Mouse (Mus musculus): ENCODE data around the gene Olfr1176. TPM values are rescaled to one million over a fixed set of nuclear protein-coding genes. Genes with fewer than 3 reads are reported as not detected.

The Olfr1176 gene
- not detected for total RNA-seq (2021)

DNA sequence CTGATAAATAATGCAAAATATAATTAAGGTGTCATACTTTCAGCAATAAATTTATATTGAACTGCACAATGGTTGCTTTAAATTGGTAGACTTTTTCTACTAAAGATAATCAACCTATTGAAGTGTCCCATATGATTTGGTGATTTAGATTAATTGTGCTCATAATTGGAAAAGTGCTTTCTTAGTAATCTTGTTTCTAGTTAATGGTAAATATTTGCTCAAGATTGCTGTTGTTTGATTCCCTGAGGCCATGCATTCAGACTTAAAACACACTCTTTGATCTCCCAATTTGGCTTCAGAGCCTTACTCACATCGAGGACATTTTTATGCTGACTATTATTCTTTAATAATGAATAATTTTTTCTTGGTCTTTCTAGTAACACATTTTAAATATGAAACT is at the start of gene Olfr1176:
Gene Olfr1176 (plus strand): TSS at position 301 of the 400 bp plus-strand sequence.
- no peak for DNase-seq (ENCODE audit: low spot score)
- intact Hi-C loops (cut with DNase I), result no loop called here

DNA sequence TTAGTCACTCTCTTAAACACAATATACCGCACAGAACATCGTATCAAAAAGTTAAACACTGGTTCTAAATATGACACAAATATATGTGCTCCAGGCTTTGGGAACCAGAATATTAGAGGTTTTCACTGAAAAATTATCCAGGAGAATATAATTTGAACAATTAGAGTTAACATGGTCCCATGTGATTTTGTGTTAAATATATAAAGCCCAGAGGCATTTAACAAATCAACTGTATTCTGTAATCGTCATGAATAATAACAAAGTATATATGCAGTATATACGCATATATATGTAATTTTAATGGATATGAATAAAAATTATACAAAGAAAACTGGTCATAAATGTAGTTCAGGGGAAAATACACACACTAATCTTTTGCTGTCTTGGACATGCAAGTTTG is 21.5 kb upstream of the Olfr1176 start, which contains the start of gene Olfr1174-ps:
Gene Olfr1174-ps (minus strand): TSS at position 101 of the 400 bp plus-strand sequence.
- intact Hi-C loops (cut with DNase I), result no loop called here
- no peak for DNase-seq (ENCODE audit: low spot score)

DNA sequence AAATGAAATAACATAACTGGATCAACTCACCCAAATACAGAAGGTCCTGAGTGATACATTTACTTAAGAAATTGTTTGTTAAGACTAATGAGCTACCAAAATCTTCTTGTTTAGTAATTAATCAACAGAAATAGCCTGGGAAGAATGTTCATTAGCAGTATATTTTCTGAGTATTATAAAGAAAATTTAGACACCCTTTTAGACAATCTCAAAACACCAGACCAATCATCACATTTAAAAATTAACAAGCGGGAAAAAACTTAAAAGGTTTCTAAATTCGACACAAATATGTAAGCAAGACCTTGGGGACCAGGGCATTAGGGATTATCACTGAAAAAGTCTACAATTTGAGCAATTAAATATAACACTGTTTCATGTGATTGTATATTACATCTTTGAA is 9.4 kb upstream of the Olfr1176 start, which contains the start of gene Olfr1175-ps:
Gene Olfr1175-ps (minus strand): TSS at position 101 of the 400 bp plus-strand sequence.
- DNase-seq (ENCODE audit: low spot score), result no peak
- intact Hi-C loops (cut with DNase I), result no loop called here

DNA sequence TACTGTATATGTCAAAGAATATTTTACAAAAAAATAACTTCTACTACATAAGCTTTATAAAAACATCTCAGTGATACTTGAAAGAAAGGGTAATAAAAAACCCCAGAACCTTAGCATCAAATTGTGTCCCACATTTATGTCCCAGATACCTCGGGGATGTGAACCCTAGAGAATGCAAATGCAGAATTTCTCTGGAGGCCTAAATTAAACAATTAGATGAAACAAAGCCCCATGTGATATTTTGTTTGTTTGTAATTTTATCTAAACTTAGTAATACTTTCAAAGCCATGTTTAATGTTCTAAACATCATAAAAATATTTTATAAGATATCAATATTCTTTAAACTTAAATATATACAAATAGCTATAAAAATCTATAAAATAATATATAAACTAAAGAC is 9.9 kb downstream of the Olfr1176 start, which contains the start of gene Olfr1177-ps:
Gene Olfr1177-ps (minus strand): TSS at position 101 of the 400 bp plus-strand sequence.
- intact Hi-C loops (cut with DNase I), result no loop called here
- no peak for DNase-seq (ENCODE audit: low spot score)

DNA sequence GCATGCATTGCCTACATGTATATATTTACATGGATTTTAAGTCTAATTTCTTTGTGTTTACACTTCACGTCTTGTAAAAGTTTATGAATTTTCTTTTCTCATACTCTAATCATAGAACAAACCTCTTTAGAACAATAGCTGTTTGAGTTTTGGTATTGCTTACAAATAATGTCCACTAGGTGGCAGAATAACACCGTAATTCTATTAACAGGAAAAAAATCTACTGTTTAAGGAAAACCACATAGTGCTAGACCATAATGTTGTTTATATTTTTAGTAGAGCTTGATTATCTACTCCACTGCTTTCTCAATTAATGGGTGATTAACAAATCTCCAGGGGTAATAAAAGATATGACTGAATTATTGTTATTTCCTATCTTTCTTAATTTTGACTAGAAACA is 19.8 kb downstream of the Olfr1176 start:
- DNase-seq (ENCODE audit: low spot score), result no peak
- intact Hi-C loops (cut with DNase I), result no loop called here

DNA sequence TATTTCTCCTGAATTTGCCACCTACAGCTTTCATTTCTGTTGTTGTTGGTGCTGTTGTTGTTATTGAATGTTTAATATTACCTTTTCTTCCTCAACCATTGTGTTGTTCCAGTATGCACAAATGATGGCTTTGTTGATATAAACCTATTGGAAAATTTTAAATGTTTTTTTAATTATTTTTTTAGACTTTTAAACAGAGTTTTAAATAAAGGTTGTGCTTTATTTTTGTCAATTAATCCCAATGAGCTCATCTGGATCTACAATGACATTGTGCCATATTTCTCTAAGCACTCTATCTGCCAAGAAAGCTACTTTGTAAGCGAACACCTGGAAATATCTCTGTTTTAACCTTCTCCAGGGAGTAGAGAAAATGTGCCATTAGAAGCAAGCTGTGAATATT is 50.2 kb downstream of the Olfr1176 start, which contains the start of gene Olfr1178:
Gene Olfr1178 (plus strand): TSS at position 301 of the 400 bp plus-strand sequence.
- DNase-seq (ENCODE audit: low spot score), result no peak
- intact Hi-C loops (cut with DNase I), result no loop called here

Other genes with a start within 250 kb of the Olfr1176 start
- gene Olfr1164, start 242.8 kb upstream of the Olfr1176 start, total RNA-seq (2021), result not detected
- not detected for gene Olfr1166, start 208.4 kb upstream of the Olfr1176 start, total RNA-seq (2021)
- gene Olfr1167, start 181.5 kb upstream of the Olfr1176 start, total RNA-seq (2021), result not detected
- not detected for gene Olfr1168, start 154.8 kb upstream of the Olfr1176 start, total RNA-seq (2021)
- gene Olfr1170, start 108.4 kb upstream of the Olfr1176 start, total RNA-seq (2021), result not detected
- not detected for gene Olfr1173, start 56.8 kb upstream of the Olfr1176 start, total RNA-seq (2021)
- gene Olfr1174-ps, start 21.6 kb upstream of the Olfr1176 start, total RNA-seq (2021), result not detected
- not detected for gene Olfr1175-ps, start 9.5 kb upstream of the Olfr1176 start, total RNA-seq (2021)
- not detected for gene Olfr1177-ps, start 9.8 kb downstream of the Olfr1176 start, total RNA-seq (2021)
- gene Olfr1178, start 50.3 kb downstream of the Olfr1176 start, total RNA-seq (2021), result not detected
- not detected for gene Olfr1179, start 69.7 kb downstream of the Olfr1176 start, total RNA-seq (2021)
- not detected for gene Olfr1180, start 82.4 kb downstream of the Olfr1176 start, total RNA-seq (2021)
- not detected for gene Olfr1181, start 89.5 kb downstream of the Olfr1176 start, total RNA-seq (2021)
- not detected for gene Gm13757, start 112.4 kb downstream of the Olfr1176 start, total RNA-seq (2021)
- not detected for gene Olfr1183, start 118.1 kb downstream of the Olfr1176 start, total RNA-seq (2021)
- gene Olfr1184, start 146.9 kb downstream of the Olfr1176 start, total RNA-seq (2021), result not detected
- not detected for gene Olfr1185-ps1, start 156.6 kb downstream of the Olfr1176 start, total RNA-seq (2021)
- not detected for gene Olfr1186, start 181.8 kb downstream of the Olfr1176 start, total RNA-seq (2021)
- gene Olfr1188, start 220.2 kb downstream of the Olfr1176 start, total RNA-seq (2021), result not detected
- gene Olfr1189, start 249.7 kb downstream of the Olfr1176 start, total RNA-seq (2021), result not detected